Comparison of ENCODE assay signal across 18 mouse cellular contexts in the genomic region with DNA sequence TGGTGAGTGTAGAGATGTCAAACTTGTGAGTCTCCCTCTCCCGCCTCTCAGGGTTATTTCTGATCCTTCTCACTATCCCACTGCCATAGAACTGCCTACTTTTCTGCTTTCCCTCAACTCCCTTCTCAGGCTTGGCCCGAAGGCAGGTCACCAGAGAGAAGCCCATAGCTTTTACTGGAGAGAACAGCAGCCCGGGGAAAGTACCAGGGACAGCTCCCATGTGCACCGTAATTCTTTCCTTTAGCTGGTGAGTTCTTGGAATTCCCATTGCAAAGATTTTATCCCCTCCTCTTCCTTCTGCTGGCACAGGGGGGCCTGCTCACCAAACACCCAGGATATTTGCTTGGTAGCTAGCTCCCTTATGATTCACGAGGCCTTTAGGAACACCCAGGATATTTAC. TPM values are rescaled to one million over a fixed set of nuclear protein-coding genes. Genes with fewer than 3 reads are reported as not detected.
DNase-seq lines count a peak whose midpoint lies in the region; ATAC-seq and TF ChIP-seq lines count a peak whose summit lies in the region.
"Had no signal": no experiment of that assay in that cellular context is flagged by ENCODE, and none has a peak within 500 bp of the region (broad histone marks: within the 10 kb centered on the region; RNA-seq: fewer than 3 reads in every experiment).

No protein-coding gene starts in this region.

- no peaks in the 10 kb centered on the region for H3K36me3 ChIP-seq in kidney, postnatal 0 days (ENCODE audit: insufficient read depth, low read length)
- no peaks in the 10 kb centered on the region for H3K36me3 ChIP-seq in kidney, adult 2 months (ENCODE audit: control insufficient read depth, insufficient read depth, low read length)
- peaks cover 30 to 71% of the 10 kb centered on the region in 2 experiments for H3K36me3 ChIP-seq in MEL (ENCODE audit: control insufficient read depth in 1 of 2, insufficient read depth in 2 of 2, low read length in 2 of 2)
- H3K36me3 ChIP-seq in limb, embryonic 11.5 days (ENCODE audit: control insufficient read depth, insufficient read depth, low read length), result no peaks in the 10 kb centered on the region
- no peaks in the 10 kb centered on the region for H3K36me3 ChIP-seq in midbrain, postnatal 0 days (ENCODE audit: insufficient read depth, low read length)
- H3K36me3 ChIP-seq: kidney, embryonic 15.5 days had no signal

- no peak overlapping the region for H3K27ac ChIP-seq in kidney, postnatal 0 days
- no peak overlapping the region for H3K27ac ChIP-seq in kidney, adult 2 months (ENCODE audit: insufficient read depth, low read depth, low read length)
- H3K27ac ChIP-seq in MEL (ENCODE audit: control insufficient read depth, low read depth, low read length), result no peak overlapping the region
- H3K27ac ChIP-seq in limb, embryonic 11.5 days (replicated peaks; ENCODE audit: low read depth, low read length), result no peak overlapping the region
- no peak overlapping the region for H3K27ac ChIP-seq in midbrain, postnatal 0 days (ENCODE audit: low read depth, low read length)
- H3K27ac ChIP-seq: hindbrain, embryonic 14.5 days; kidney, embryonic 15.5 days; liver, embryonic 14.5 days had no signal

- no peak for TF ChIP-seq RAD21 in MEL (IDR thresholded peaks at IDR 0.05; ENCODE audit: low read depth, low read length)

- H3K4me3 ChIP-seq in kidney, postnatal 0 days (replicated peaks; ENCODE audit: low read depth, low read length), result no peak overlapping the region
- no peak overlapping the region for H3K4me3 ChIP-seq in kidney, adult 2 months (ENCODE audit: insufficient read depth, low read depth, low read length)
- H3K4me3 ChIP-seq in MEL (ENCODE audit: control insufficient read depth in 1 of 2, insufficient read depth in 1 of 2, low read depth in 2 of 2, low read length in 2 of 2), result no peak overlapping the region
- no peak overlapping the region for H3K4me3 ChIP-seq in limb, embryonic 11.5 days (ENCODE audit: low read depth, low read length)
- no peak overlapping the region for H3K4me3 ChIP-seq in midbrain, postnatal 0 days (ENCODE audit: low read depth, low read length)
- H3K4me3 ChIP-seq: kidney, embryonic 15.5 days had no signal

- H3K9me3 ChIP-seq in kidney, postnatal 0 days (replicated peaks; ENCODE audit: low read length), result no peaks in the 10 kb centered on the region
- H3K9me3 ChIP-seq in MEL (replicated peaks; ENCODE audit: insufficient read depth, low read length), result no peaks in the 10 kb centered on the region
- no peaks in the 10 kb centered on the region for H3K9me3 ChIP-seq in limb, embryonic 11.5 days (ENCODE audit: control insufficient read depth, low read length)
- no peaks in the 10 kb centered on the region for H3K9me3 ChIP-seq in midbrain, postnatal 0 days (ENCODE audit: low read length)
- H3K9me3 ChIP-seq: kidney, embryonic 15.5 days had no signal

- no peaks in the 10 kb centered on the region for H3K79me2 ChIP-seq in MEL (ENCODE audit: control insufficient read depth, insufficient read depth, low read length, poor library complexity)

- H3K4me1 ChIP-seq in kidney, postnatal 0 days (replicated peaks; ENCODE audit: insufficient read depth, low read length), result no peaks in the 10 kb centered on the region
- H3K4me1 ChIP-seq in kidney, adult 2 months (ENCODE audit: control insufficient read depth, insufficient read depth, low read length), result no peaks in the 10 kb centered on the region
- H3K4me1 ChIP-seq in MEL (ENCODE audit: control insufficient read depth in 1 of 2, insufficient read depth in 2 of 2, low read length in 2 of 2), result peaks cover 37 to 68% of the 10 kb centered on the region in 2 experiments
- no peaks in the 10 kb centered on the region for H3K4me1 ChIP-seq in limb, embryonic 11.5 days (ENCODE audit: control insufficient read depth, insufficient read depth, low read length)
- H3K4me1 ChIP-seq in midbrain, postnatal 0 days (ENCODE audit: insufficient read depth, low read length), result peaks cover 5% of the 10 kb centered on the region; the same call in 1 of the 2 replicates
- H3K4me1 ChIP-seq: kidney, embryonic 15.5 days had no signal

- DNase-seq in kidney, postnatal 0 days (ENCODE audit: low spot score), result peak; percentile 60
- DNase-seq in kidney, adult 2 months, result no peak
- DNase-seq in MEL (ENCODE audit: low read depth, low spot score), result no peak
- peak; percentile 19 for DNase-seq in c-Kit-positive CD71-positive TER-119-negative erythroid progenitor cells, embryonic 14.5 days (ENCODE audit: low read depth)
- peak; percentile 74 for DNase-seq in limb, embryonic 11.5 days (ENCODE audit: low spot score)
- DNase-seq in gastrocnemius, postnatal 36 days, result no peak
- DNase-seq in midbrain, postnatal 0 days (ENCODE audit: low spot score), result no peak
- DNase-seq: adrenal gland, adult 8-10 months; cerebellum, postnatal 14 days; gastrocnemius, postnatal 25 days; layer of hippocampus, adult 9-11 months; lung, postnatal 4 days; midbrain, embryonic 14.5 days had no signal

- intact Hi-C loops in gastrocnemius, postnatal 36 days (cut with DNase I), result loop anchor here (5.0 kb wide), 1 partner anchor 39 kb away; no protein-coding TSS in a partner anchor

- no peak for TF ChIP-seq CTCF in kidney, postnatal 0 days (IDR thresholded peaks at IDR 0.05; ENCODE audit: low read depth)
- TF ChIP-seq CTCF in kidney, adult 2 months (conservative IDR thresholded peaks at IDR 0.05; ENCODE audit: insufficient read depth, insufficient read length, low read depth, low read length), result no peak
- no peak for TF ChIP-seq CTCF in MEL (IDR thresholded peaks at IDR 0.05 in 2 of 3, conservative IDR thresholded peaks at IDR 0.05 in 1 of 3; ENCODE audit: control insufficient read depth in 1 of 3, insufficient read depth in 1 of 3, low read depth in 2 of 3, low read length in 3 of 3, poor library complexity in 1 of 3, severe bottlenecking in 1 of 3)
- no peak for TF ChIP-seq CTCF in midbrain, postnatal 0 days (IDR thresholded peaks at IDR 0.05)

- H3K4me2 ChIP-seq in kidney, postnatal 0 days (ENCODE audit: low read length), result no peak overlapping the region
- H3K4me2 ChIP-seq in limb, embryonic 11.5 days (ENCODE audit: low read depth, severe bottlenecking), result no peak overlapping the region
- H3K4me2 ChIP-seq in midbrain, postnatal 0 days (ENCODE audit: low read depth, low read length, poor library complexity, severe bottlenecking), result no peak overlapping the region
- H3K4me2 ChIP-seq: hindbrain, embryonic 14.5 days; kidney, embryonic 15.5 days had no signal

- no peak for TF ChIP-seq EP300 in MEL (IDR thresholded peaks at IDR 0.05; ENCODE audit: low read depth in 1 of 2, low read length in 2 of 2)

- TF ChIP-seq POLR2A in kidney, adult 2 months (IDR thresholded peaks at IDR 0.05; ENCODE audit: low read depth, low read length), result no peak
- TF ChIP-seq POLR2A in MEL (IDR thresholded peaks at IDR 0.05; ENCODE audit: control insufficient read depth in 1 of 2, insufficient read depth in 1 of 2, low read depth in 1 of 2, low read length in 2 of 2, poor library complexity in 1 of 2), result no peak

- no peaks in the 10 kb centered on the region for H3K27me3 ChIP-seq in kidney, postnatal 0 days (ENCODE audit: insufficient read depth, low read length)
- H3K27me3 ChIP-seq in kidney, adult 2 months (replicated peaks; ENCODE audit: control insufficient read depth, insufficient read depth, low read length), result no peaks in the 10 kb centered on the region
- H3K27me3 ChIP-seq in MEL (ENCODE audit: control insufficient read depth in 1 of 2, insufficient read depth in 2 of 2, low read length in 2 of 2), result no peaks in the 10 kb centered on the region
- H3K27me3 ChIP-seq in limb, embryonic 11.5 days (ENCODE audit: control insufficient read depth, insufficient read depth, low read length), result no peaks in the 10 kb centered on the region
- no peaks in the 10 kb centered on the region for H3K27me3 ChIP-seq in midbrain, postnatal 0 days (ENCODE audit: insufficient read depth, low read length)
- H3K27me3 ChIP-seq: kidney, embryonic 15.5 days had no signal

- 18% methylated on average over 5 of the region's 5 CpGs for WGBS in kidney, postnatal 0 days
- 38% methylated on average over 5 of the region's 5 CpGs for WGBS in kidney, adult 2 months
- 24% methylated on average over 5 of the region's 5 CpGs for WGBS in limb, embryonic 11.5 days
- WGBS in midbrain, postnatal 0 days, result 54% methylated on average over 5 of the region's 5 CpGs

- ATAC-seq in kidney, postnatal 0 days (replicated peaks; ENCODE audit: low FRiP score, low read depth), result no peak
- ATAC-seq in limb, embryonic 11.5 days (ENCODE audit: insufficient number of reproducible peaks, low FRiP score, low TSS enrichment, low read depth), result no peak
- no peak for ATAC-seq in midbrain, postnatal 0 days (ENCODE audit: low FRiP score)

- H3K9ac ChIP-seq in kidney, postnatal 0 days (ENCODE audit: low read depth, low read length), result no peak overlapping the region
- H3K9ac ChIP-seq in MEL (ENCODE audit: control insufficient read depth, low read depth, low read length, poor library complexity, severe bottlenecking), result no peak overlapping the region
- no peak overlapping the region for H3K9ac ChIP-seq in limb, embryonic 11.5 days (ENCODE audit: low read length)
- no peak overlapping the region for H3K9ac ChIP-seq in midbrain, postnatal 0 days (replicated peaks; ENCODE audit: low read length, poor library complexity, severe bottlenecking)
- H3K9ac ChIP-seq: hindbrain, embryonic 14.5 days; kidney, embryonic 15.5 days; liver, embryonic 14.5 days had no signal

TF ChIP-seq in MEL, 35 proteins besides CTCF, POLR2A, EP300 and RAD21:
- peak; percentile 85 for TF ChIP-seq MXI1 (IDR thresholded peaks at IDR 0.05; ENCODE audit: low read depth, low read length)
- TF ChIP-seq MAZ (IDR thresholded peaks at IDR 0.05; ENCODE audit: low read depth, low read length), result no peak
- TF ChIP-seq GABPA (IDR thresholded peaks at IDR 0.05; ENCODE audit: low read depth, low read length), result no peak
- TF ChIP-seq MYB (IDR thresholded peaks at IDR 0.05; ENCODE audit: low read depth, low read length), result no peak
- TF ChIP-seq SIN3A (IDR thresholded peaks at IDR 0.05; ENCODE audit: low read length), result peak; percentile 44; the same call in 1 of the 2 replicates
- no peak for TF ChIP-seq TCF12 (IDR thresholded peaks at IDR 0.05; ENCODE audit: low read depth, low read length)
- no peak for TF ChIP-seq KAT2A (conservative IDR thresholded peaks at IDR 0.05; ENCODE audit: low read depth, low read length)
- no peak for TF ChIP-seq POLR2AphosphoS2 (IDR thresholded peaks at IDR 0.05; ENCODE audit: low read length)

RNA-seq across cellular contexts. Expression of a gene that starts 56.5 kb away (rescaled TPM):
- 0.96 and 1.6 TPM in 2 replicates for polyA plus RNA-seq in kidney, postnatal 0 days (2015; fragmentation: Nextera tagmentation; extraction: Ambion mirVana)
- polyA plus RNA-seq in kidney, adult 2 months (2012; rRNA removed), result 0.17 TPM in 1 of 2 replicates, not detected in the other
- total RNA-seq in MEL (2012; rRNA removed), result not detected in 2 replicates
- polyA plus RNA-seq in MEL (2012; ENCODE audit: insufficient read depth in 1 of 2, insufficient read length in 2 of 2, low read depth in 1 of 2, low replicate concordance in 2 of 2, missing spikeins in 1 of 2), result not detected
- 0.50 and 0.79 TPM in 2 replicates for polyA plus RNA-seq in limb, embryonic 11.5 days (2014; fragmentation: Nextera tagmentation; extraction: Ambion mirVana)
- total RNA-seq in gastrocnemius, postnatal 36 days (2021), result not detected
- total RNA-seq in midbrain, postnatal 0 days (2014; rRNA removed), result 0.76 TPM in 1 of 2 replicates, not detected in the other
- 6.2 and 6.6 TPM in 2 replicates for polyA plus RNA-seq in midbrain, postnatal 0 days (2015; fragmentation: Nextera tagmentation; extraction: Ambion mirVana)
- total RNA-seq: gastrocnemius, postnatal 25 days had no signal
- polyA plus RNA-seq: heart, embryonic 14.5 days; liver, embryonic 14.5 days; urinary bladder, adult 2 months had no signal

Comparison
In these comparisons a context has a peak if more than half of its experiments do, and no peak if none do; other contexts are left out.
1. DNase-seq: peak in kidney, postnatal 0 days (single experiment), c-Kit-positive CD71-positive TER-119-negative erythroid progenitor cells, embryonic 14.5 days (single experiment) and limb, embryonic 11.5 days (single experiment); none in kidney, adult 2 months (single experiment), MEL (single experiment), gastrocnemius, postnatal 36 days (0 of 2) and midbrain, postnatal 0 days (single experiment).